Mouse (Mus musculus) liver, embryonic 14.5 days (tissue): ENCODE data around the gene Trim58. TPM values are rescaled to one million over a fixed set of nuclear protein-coding genes. Genes with fewer than 3 reads are reported as not detected.

Experiments
- ATAC-seq: fragments of 200-750 bp; cut with Nextera tagmentation; 2 replicates; pipeline ENCODE4 v1.8.0; 2017; ENCODE audit warnings: moderate number of reproducible peaks, mild to moderate bottlenecking, moderate library complexity; ENCODE audit not compliant: insufficient read depth
- DNase-seq, 3 experiments: peaks; one replicate each; pipeline ENCODE4 v3.0.0-alpha.2; 2012 to 2013; ENCODE audit warnings: low read depth in 3 of 3, low spot score in 3 of 3
- H3K27ac ChIP-seq: fragments of 300-500 bp; sonication (generic); 2 replicates; pipeline ENCODE4 v1.5.1; 2014; ENCODE audit warnings: moderate library complexity, mild to moderate bottlenecking, control low read depth, inconsistent platforms
- H3K27me3 ChIP-seq: fragments of 300-500 bp; sonication (generic); 2 replicates; pipeline ENCODE4 v1.6.1; 2014; ENCODE audit warnings: mild to moderate bottlenecking, low read length, moderate library complexity; ENCODE audit not compliant: control insufficient read depth, insufficient read depth
- H3K36me3 ChIP-seq: fragments of 300-500 bp; sonication (generic); replicated peaks from 2 replicates; pipeline ENCODE4 v1.6.1; 2014; ENCODE audit warnings: low read depth; ENCODE audit not compliant: control insufficient read depth, insufficient read depth
- H3K4me1 ChIP-seq, 2 experiments: fragments of 200-500 bp in 1 of 2; fragments of 300-500 bp in 1 of 2; sonication (generic) in 1 of 2; replicated peaks; 2 replicates each; pipeline ENCODE4 v1.6.1; 2012 to 2014; ENCODE audit warnings: antibody characterized with exemption in 1 of 2, inconsistent platforms in 1 of 2, low read length in 1 of 2; ENCODE audit not compliant: control insufficient read depth in 2 of 2, insufficient read depth in 2 of 2
- H3K4me2 ChIP-seq: fragments of 300-500 bp; sonication (generic); 2 replicates; pipeline ENCODE4 v1.6.1; 2014; ENCODE audit warnings: low read depth, mild to moderate bottlenecking, control low read depth, moderate library complexity
- H3K4me3 ChIP-seq, 2 experiments: fragments of 200-500 bp in 1 of 2; fragments of 300-500 bp in 1 of 2; sonication (generic) in 1 of 2; 2 replicates each; pipeline ENCODE4 v1.5.1; 2012 to 2014; ENCODE audit warnings: low read depth in 2 of 2, low read length in 2 of 2, mild to moderate bottlenecking in 2 of 2, control low read depth in 1 of 2, inconsistent platforms in 1 of 2, moderate library complexity in 1 of 2; ENCODE audit not compliant: insufficient read depth in 1 of 2
- H3K9ac ChIP-seq: fragments of 300-500 bp; sonication (generic); replicated peaks from 2 replicates; pipeline ENCODE4 v1.6.1; 2014; ENCODE audit warnings: mild to moderate bottlenecking, control low read depth, moderate library complexity
- H3K9me3 ChIP-seq: fragments of 300-500 bp; sonication (generic); 2 replicates; pipeline ENCODE4 v1.6.1; 2016; ENCODE audit warnings: low read length, mixed read lengths; ENCODE audit not compliant: control insufficient read depth
- CTCF ChIP-seq: IDR thresholded peaks from 2 replicates; pipeline ENCODE4 v1.5.1; 2016; ENCODE audit warnings: antibody characterized with exemption, low read depth, control low read depth
- EP300 ChIP-seq: IDR thresholded peaks from 2 replicates; pipeline ENCODE4 v1.6.1; 2016; ENCODE audit warnings: antibody characterized with exemption, low read depth
- whole genome bisulfite sequencing: fragments of 180-500 bp; shearing (Covaris S2); extraction: QIAGEN DNeasy Blood & Tissue Kit; methylation state at CpG from one replicate; pipeline ENCODE4 v1.1.7; 2014; ENCODE audit not compliant: insufficient replicate concordance; 5-methylcytosine and 5-hydroxymethylcytosine counted together
- polyA plus RNA-seq, 2 experiments: library from polyadenylated mRNA; depleted of rRNA in 1 of 2; stranded (reverse) in 1 of 2; unstranded in 1 of 2; fragments of >200 nt; fragmentation: Nextera tagmentation in 1 of 2; extraction: Ambion mirVana in 1 of 2; gene quantifications; 2 replicates each; pipeline versions ENCODE4 v1.2.1 to v1.2.3; 2012 to 2014

The Trim58 gene
- polyA plus RNA-seq, 2 experiments, result 10.5 TPM

- H3K27me3 ChIP-seq, result no peaks in the 10 kb centered on the region
- no peaks in the 10 kb centered on the region for H3K36me3 ChIP-seq
- H3K9me3 ChIP-seq, result no peaks in the 10 kb centered on the region
- H3K9ac ChIP-seq, result no peak overlapping the region
- no peak overlapping the region for H3K4me2 ChIP-seq
- no peak overlapping the region for H3K4me3 ChIP-seq
- no peak overlapping the region for H3K27ac ChIP-seq
- no peak for DNase-seq
- 45% methylated on average over 2 of the region's 2 CpGs for WGBS
- TF ChIP-seq CTCF (no peak), EP300 (no peak)
- no peak for ATAC-seq
- peaks cover 3 to 8% of the 10 kb centered on the region in 2 experiments; a peak in 1 of 4 replicates for H3K4me1 ChIP-seq
These were observed 35.6 kb upstream of the Trim58 start for GRCm38 (mm10) chr11:58604688-58605087.

DNA sequence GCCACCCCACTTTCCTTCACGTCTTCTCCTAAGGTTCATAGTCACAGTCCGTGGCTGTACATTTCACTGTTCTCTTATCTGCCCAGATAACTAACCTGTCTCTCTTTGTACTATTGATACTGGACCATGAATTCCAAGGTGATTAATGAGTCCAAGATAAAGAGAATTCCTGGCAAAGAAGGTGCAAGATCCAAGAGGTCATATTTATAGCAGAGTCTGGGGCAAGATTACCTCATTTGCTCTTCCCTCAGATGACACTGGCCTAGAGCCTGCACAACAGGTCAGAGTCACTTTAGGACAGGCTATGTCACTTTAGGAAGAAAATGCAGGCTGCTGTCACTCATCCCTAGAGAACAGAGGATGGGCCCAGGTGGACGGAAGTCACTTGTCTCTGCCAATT lies 35.0 kb upstream of the Trim58 start:
- no peak for ATAC-seq
- Histone ChIP-seq H3K27ac (no peak overlapping the region), H3K9ac (no peak overlapping the region), H3K27me3 (no peaks in the 10 kb centered on the region), H3K4me2 (no peak overlapping the region), H3K4me1 (peaks cover 3 to 8% of the 10 kb centered on the region in 2 experiments; a peak in 1 of 4 replicates), H3K4me3 (no peak overlapping the region), H3K9me3 (no peaks in the 10 kb centered on the region), H3K36me3 (no peaks in the 10 kb centered on the region)
- no peak for TF ChIP-seq EP300
- TF ChIP-seq CTCF, result no peak
- no peak for DNase-seq
- WGBS, result 46% methylated on average over 3 of the region's 3 CpGs

GRCm38 (mm10) chr11:58606177-58606919 lies 33.9 kb upstream of the Trim58 start:
- H3K4me3 ChIP-seq, result no peak overlapping the region
- DNase-seq (no peak), ATAC-seq (no peak)
- no peaks in the 10 kb centered on the region for H3K36me3 ChIP-seq
- 60% methylated on average over 12 of the region's 12 CpGs for WGBS
- TF ChIP-seq CTCF (no peak), EP300 (no peak)
- no peaks in the 10 kb centered on the region for H3K9me3 ChIP-seq
- H3K9ac ChIP-seq, result no peak overlapping the region
- no peak overlapping the region for H3K4me2 ChIP-seq
- no peak overlapping the region for H3K27ac ChIP-seq
- no peaks in the 10 kb centered on the region for H3K27me3 ChIP-seq
- H3K4me1 ChIP-seq, result peaks cover 3 to 8% of the 10 kb centered on the region in 2 experiments; a peak in 1 of 4 replicates

- H3K9ac ChIP-seq, result no peak overlapping the region
- H3K4me3 ChIP-seq, result no peak overlapping the region
- TF ChIP-seq CTCF (no peak), EP300 (no peak)
- H3K27me3 ChIP-seq, result no peaks in the 10 kb centered on the region
- peaks cover 3 to 8% of the 10 kb centered on the region in 2 experiments; a peak in 1 of 4 replicates for H3K4me1 ChIP-seq
- WGBS, result 63% methylated on average over 6 of the region's 6 CpGs
- H3K36me3 ChIP-seq, result no peaks in the 10 kb centered on the region
- no peaks in the 10 kb centered on the region for H3K9me3 ChIP-seq
- H3K27ac ChIP-seq, result no peak overlapping the region
- H3K4me2 ChIP-seq, result no peak overlapping the region
- DNase-seq, result no peak
- no peak for ATAC-seq
These were observed 33.2 kb upstream of the Trim58 start for GRCm38 (mm10) chr11:58607030-58607429.

- 40% methylated on average over 3 of the region's 3 CpGs for WGBS
- Histone ChIP-seq H3K27ac (no peak overlapping the region), H3K4me1 (no peaks in the 10 kb centered on the region), H3K4me3 (no peak overlapping the region), H3K9ac (no peak overlapping the region), H3K27me3 (no peaks in the 10 kb centered on the region), H3K4me2 (no peak overlapping the region), H3K9me3 (no peaks in the 10 kb centered on the region), H3K36me3 (no peaks in the 10 kb centered on the region)
- ATAC-seq (no peak), DNase-seq (no peak)
- TF ChIP-seq EP300, result no peak
- TF ChIP-seq CTCF, result no peak
These were observed 26.9 kb upstream of the Trim58 start for GRCm38 (mm10) chr11:58613359-58613758.
